Mouse (Mus musculus): ENCODE measurements around the gene Slc24a1. TPM values are rescaled to one million over a fixed set of nuclear protein-coding genes. Genes with fewer than 3 reads are reported as not detected.
"Not testable (repeated sequence)": the region's sequence is repeated elsewhere in the genome, so short reads cannot be mapped to it uniquely, and the experiment has no call there.

Gene Slc24a1
- polyA plus RNA-seq (2015; fragmentation: Nextera tagmentation; extraction: Ambion mirVana): 0.06 and 0.08 TPM in 2 replicates

- Histone ChIP-seq H3K4me1 (replicated peaks) (peaks cover 43% of the 10 kb centered on the region), H3K4me3 (replicated peaks) (no peak within 1 kb of the TSS), H3K36me3 (no peaks in the 10 kb centered on the region), H3K9me3 (replicated peaks) (no peaks in the 10 kb centered on the region), H3K4me2 (peak within 1 kb of the TSS; percentile 34; the same call in 1 of the 2 replicates), H3K27me3 (peaks cover 44% of the 10 kb centered on the region), H3K9ac (no peak within 1 kb of the TSS), H3K27ac (no peak within 1 kb of the TSS)
- ATAC-seq (ENCODE audit: low read depth): no peak
- no peak for DNase-seq
- 44% methylated on average over 11 of the region's 11 CpGs for WGBS (ENCODE audit: insufficient replicate concordance)
Measured at GRCm38 (mm10) chr9:64951161-64951657, at the start of gene Slc24a1. TSS of gene Slc24a1 (minus strand) at chr9:64951607.

GRCm38 (mm10) chr9:64995464-64995863, 44.1 kb upstream of the Slc24a1 start:
- not testable (repeated sequence) for H3K4me1 ChIP-seq (replicated peaks); H3K27me3 ChIP-seq; DNase-seq; H3K4me3 ChIP-seq (replicated peaks); H3K27ac ChIP-seq; H3K9me3 ChIP-seq (replicated peaks); H3K9ac ChIP-seq; ATAC-seq (ENCODE audit: low read depth); H3K4me2 ChIP-seq
- 86% methylated on average over 1 of the region's 1 CpGs for WGBS (ENCODE audit: insufficient replicate concordance)
- peaks cover 74% of the 10 kb centered on the region for H3K36me3 ChIP-seq

- H3K36me3 ChIP-seq: peaks cover 82% of the 10 kb centered on the region
- H3K27me3 ChIP-seq: no peaks in the 10 kb centered on the region
- WGBS (ENCODE audit: insufficient replicate concordance): 80% methylated on average over 7 of the region's 7 CpGs
- H3K9ac ChIP-seq: no peak overlapping the region
- H3K4me1 ChIP-seq (replicated peaks): peaks cover 24% of the 10 kb centered on the region
- no peak overlapping the region for H3K4me2 ChIP-seq
- ATAC-seq (ENCODE audit: low read depth): no peak
- H3K4me3 ChIP-seq (replicated peaks): no peak overlapping the region
- H3K27ac ChIP-seq: no peak overlapping the region
- H3K9me3 ChIP-seq (replicated peaks): no peaks in the 10 kb centered on the region
- DNase-seq: no peak
Measured at GRCm38 (mm10) chr9:64990291-64990690, 38.9 kb upstream of the Slc24a1 start.

- WGBS (ENCODE audit: insufficient replicate concordance): 61% methylated on average over 6 of the region's 6 CpGs
- Histone ChIP-seq H3K36me3 (peaks cover 85% of the 10 kb centered on the region), H3K9me3 (replicated peaks) (no peaks in the 10 kb centered on the region), H3K4me2 (no peak overlapping the region), H3K9ac (no peak overlapping the region), H3K4me3 (replicated peaks) (no peak overlapping the region), H3K4me1 (replicated peaks) (peaks cover 38% of the 10 kb centered on the region), H3K27ac (no peak overlapping the region), H3K27me3 (no peaks in the 10 kb centered on the region)
- peak; percentile 19; the same call in 1 of the 2 replicates for ATAC-seq (ENCODE audit: low read depth)
- DNase-seq: no peak
Measured at GRCm38 (mm10) chr9:64988443-64988842, 37.0 kb upstream of the Slc24a1 start.

- WGBS (ENCODE audit: insufficient replicate concordance): 88% methylated on average over 2 of the region's 2 CpGs
- Histone ChIP-seq H3K9me3 (replicated peaks) (no peaks in the 10 kb centered on the region), H3K4me1 (replicated peaks) (peaks cover 41% of the 10 kb centered on the region), H3K4me3 (replicated peaks) (no peak overlapping the region), H3K27ac (no peak overlapping the region), H3K36me3 (peaks cover 85% of the 10 kb centered on the region), H3K27me3 (no peaks in the 10 kb centered on the region), H3K9ac (no peak overlapping the region), H3K4me2 (no peak overlapping the region)
- ATAC-seq (ENCODE audit: low read depth) (no peak), DNase-seq (no peak)
Measured at GRCm38 (mm10) chr9:64987651-64988050, 36.2 kb upstream of the Slc24a1 start.

GRCm38 (mm10) chr9:64985807-64986206, 34.4 kb upstream of the Slc24a1 start:
- 81% methylated on average over 9 of the region's 9 CpGs for WGBS (ENCODE audit: insufficient replicate concordance)
- H3K27ac ChIP-seq: peak overlapping the region; percentile 85
- H3K4me2 ChIP-seq: peak overlapping the region; percentile 46
- no peak for DNase-seq
- peak overlapping the region; percentile 8; the same call in 1 of the 2 replicates for H3K9ac ChIP-seq
- H3K9me3 ChIP-seq (replicated peaks): no peaks in the 10 kb centered on the region
- peaks cover 41% of the 10 kb centered on the region for H3K4me1 ChIP-seq (replicated peaks)
- H3K36me3 ChIP-seq: peaks cover 92% of the 10 kb centered on the region
- ATAC-seq (ENCODE audit: low read depth): no peak
- no peaks in the 10 kb centered on the region for H3K27me3 ChIP-seq
- no peak overlapping the region; the same call in 1 of the 2 replicates for H3K4me3 ChIP-seq (replicated peaks)

- Histone ChIP-seq H3K4me1 (replicated peaks) (peaks cover 41% of the 10 kb centered on the region), H3K36me3 (peaks cover 92% of the 10 kb centered on the region)
- DNase-seq: peak; percentile 75
Measured at GRCm38 (mm10) chr9:64985037-64985794, 33.8 kb upstream of the Slc24a1 start.

GRCm38 (mm10) chr9:64981904-64982303, 30.5 kb upstream of the Slc24a1 start:
- no peak overlapping the region for H3K4me3 ChIP-seq (replicated peaks)
- H3K4me2 ChIP-seq: no peak overlapping the region
- no peak for DNase-seq
- peaks cover 28% of the 10 kb centered on the region for H3K4me1 ChIP-seq (replicated peaks)
- no peaks in the 10 kb centered on the region for H3K27me3 ChIP-seq
- no peak overlapping the region for H3K9ac ChIP-seq
- H3K36me3 ChIP-seq: peaks cover 97% of the 10 kb centered on the region
- no peak for ATAC-seq (ENCODE audit: low read depth)
- no peaks in the 10 kb centered on the region for H3K9me3 ChIP-seq (replicated peaks)
- 0 out of 2 replicates have a peak overlapping the region, but pooled peaks have one; percentile 3 for H3K27ac ChIP-seq
- WGBS (ENCODE audit: insufficient replicate concordance): 59% methylated on average over 1 of the region's 1 CpGs

More at GRCm38 (mm10) chr9:64985037-64985794, 33.8 kb upstream of the Slc24a1 start:
- Histone ChIP-seq H3K9ac (peak overlapping the region; percentile 52), H3K4me3 (replicated peaks) (no peak overlapping the region; the same call in 1 of the 2 replicates), H3K4me2 (peak overlapping the region; percentile 46), H3K27me3 (no peaks in the 10 kb centered on the region), H3K27ac (peak overlapping the region; percentile 85), H3K9me3 (replicated peaks) (no peaks in the 10 kb centered on the region)
- WGBS (ENCODE audit: insufficient replicate concordance): 26% methylated on average over 8 of the region's 8 CpGs
- peak; percentile 97 for ATAC-seq (ENCODE audit: low read depth)

- Histone ChIP-seq H3K9ac (no peak overlapping the region), H3K27ac (no peak overlapping the region), H3K9me3 (replicated peaks) (no peaks in the 10 kb centered on the region), H3K27me3 (no peaks in the 10 kb centered on the region), H3K4me1 (replicated peaks) (peaks cover 20% of the 10 kb centered on the region), H3K36me3 (peaks cover 97% of the 10 kb centered on the region), H3K4me3 (replicated peaks) (no peak overlapping the region), H3K4me2 (no peak overlapping the region)
- 76% methylated on average over 3 of the region's 3 CpGs for WGBS (ENCODE audit: insufficient replicate concordance)
- ATAC-seq (ENCODE audit: low read depth) (no peak), DNase-seq (no peak)
Measured at GRCm38 (mm10) chr9:64980548-64980947, 29.1 kb upstream of the Slc24a1 start.

GRCm38 (mm10) chr9:64960978-64961320, 9.5 kb upstream of the Slc24a1 start:
- peak overlapping the region; percentile 92 for H3K9ac ChIP-seq
- under 1% methylated on average over 17 of the region's 17 CpGs for WGBS (ENCODE audit: insufficient replicate concordance)
- peaks cover 35% of the 10 kb centered on the region for H3K36me3 ChIP-seq
- H3K4me2 ChIP-seq: peak overlapping the region; percentile 83
- peak overlapping the region; percentile 89 for H3K4me3 ChIP-seq (replicated peaks)
- peaks cover 33% of the 10 kb centered on the region for H3K4me1 ChIP-seq (replicated peaks)
- no peaks in the 10 kb centered on the region for H3K9me3 ChIP-seq (replicated peaks)
- DNase-seq (no peak), ATAC-seq (ENCODE audit: low read depth) (peak; percentile 80)
- no peaks in the 10 kb centered on the region for H3K27me3 ChIP-seq
- H3K27ac ChIP-seq: peak overlapping the region; percentile 91

- Histone ChIP-seq H3K4me3 (replicated peaks) (peak within 1 kb of the TSS; percentile 89), H3K4me1 (replicated peaks) (peaks cover 38% of the 10 kb centered on the region), H3K4me2 (peak within 1 kb of the TSS; percentile 83), H3K27ac (peak within 1 kb of the TSS; percentile 91), H3K27me3 (no peaks in the 10 kb centered on the region), H3K9me3 (replicated peaks) (no peaks in the 10 kb centered on the region), H3K9ac (peak within 1 kb of the TSS; percentile 92), H3K36me3 (peaks cover 29% of the 10 kb centered on the region)
- peak; percentile 94 for ATAC-seq (ENCODE audit: low read depth)
- DNase-seq: peak; percentile 93
- 8% methylated on average over 29 of the region's 29 CpGs for WGBS (ENCODE audit: insufficient replicate concordance)
Measured at GRCm38 (mm10) chr9:64960117-64960977, 8.9 kb upstream of the Slc24a1 start, which contains the start of gene Ints14. TSS of gene Ints14 (plus strand) at chr9:64960905.

Measured in liver, embryonic 13.5 days (tissue).